Mouse (Mus musculus): ENCODE results near the gene Dus1l.

GRCm38 (mm10) chr11:120804274-120804673 is 8.1 kb upstream of the Dus1l start:
- TF ChIP-seq CTCF (IDR thresholded peaks at IDR 0.05; ENCODE audit: low read depth) = no peak
- no peak for TF ChIP-seq EP300 (optimal IDR thresholded peaks at IDR 0.05)
